Mouse (Mus musculus) megakaryocyte, embryonic 14.5 days (primary cell): Measurements from ENCODE around the gene Lrrc8c.

Experiments used
- FLI1 ChIP-seq: IDR thresholded peaks from 2 replicates; pipeline ENCODE4 v1.6.1; 2012; ENCODE audit warnings: low read length, inconsistent platforms, mixed read lengths
- GATA1 ChIP-seq: IDR thresholded peaks from 3 replicates; pipeline ENCODE4 v1.6.1; 2012; ENCODE audit warnings: mixed read lengths, low read length, inconsistent platforms, borderline replicate concordance

GRCm38 (mm10) chr5:105493377-105493776 lies 25.8 kb upstream of the Lrrc8c start:
- no peak for TF ChIP-seq GATA1
- no peak for TF ChIP-seq FLI1
